Mouse (Mus musculus): Measurements from ENCODE around the gene Hif3a. TPM values are rescaled to one million over a fixed set of nuclear protein-coding genes. Genes with fewer than 3 reads are reported as not detected.

Gene Hif3a
- total RNA-seq, 2 experiments from 2014 or later: 0.17 to 0.58 TPM

DNA sequence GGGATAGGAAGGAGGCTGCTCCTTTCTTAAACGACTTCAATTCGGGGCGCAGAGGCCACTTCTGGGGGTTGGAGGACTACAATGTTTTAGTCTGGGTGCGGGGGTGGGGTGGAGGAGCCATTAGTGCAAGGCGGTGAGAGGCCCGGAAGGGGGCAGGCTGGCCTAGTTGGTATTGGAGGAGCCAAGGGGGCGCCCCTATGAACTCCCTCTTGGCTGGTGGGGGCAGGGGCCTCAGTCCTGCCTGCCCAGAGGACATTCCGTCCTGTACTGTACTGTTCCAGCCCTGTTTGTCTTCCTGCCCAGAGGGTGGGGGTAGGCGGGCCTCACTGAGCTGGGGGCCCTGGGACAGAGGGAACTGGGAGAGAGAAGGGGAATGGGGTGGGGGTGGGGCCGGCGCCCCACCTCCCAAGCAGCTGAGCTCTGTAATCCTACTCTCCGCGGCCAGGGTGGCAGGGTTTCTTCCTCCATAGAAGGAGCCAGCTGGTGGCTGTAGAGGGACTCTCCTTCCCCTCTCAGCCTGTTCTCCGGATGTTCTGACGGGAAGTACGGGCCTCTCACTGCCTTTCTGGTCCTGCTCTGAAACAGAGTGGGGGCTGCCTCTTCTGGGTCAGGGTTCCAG, 4.0 kb downstream of the Hif3a start:
- ATAC-seq (replicated peaks; ENCODE audit: low FRiP score, poor library complexity, severe bottlenecking): no peak

DNA sequence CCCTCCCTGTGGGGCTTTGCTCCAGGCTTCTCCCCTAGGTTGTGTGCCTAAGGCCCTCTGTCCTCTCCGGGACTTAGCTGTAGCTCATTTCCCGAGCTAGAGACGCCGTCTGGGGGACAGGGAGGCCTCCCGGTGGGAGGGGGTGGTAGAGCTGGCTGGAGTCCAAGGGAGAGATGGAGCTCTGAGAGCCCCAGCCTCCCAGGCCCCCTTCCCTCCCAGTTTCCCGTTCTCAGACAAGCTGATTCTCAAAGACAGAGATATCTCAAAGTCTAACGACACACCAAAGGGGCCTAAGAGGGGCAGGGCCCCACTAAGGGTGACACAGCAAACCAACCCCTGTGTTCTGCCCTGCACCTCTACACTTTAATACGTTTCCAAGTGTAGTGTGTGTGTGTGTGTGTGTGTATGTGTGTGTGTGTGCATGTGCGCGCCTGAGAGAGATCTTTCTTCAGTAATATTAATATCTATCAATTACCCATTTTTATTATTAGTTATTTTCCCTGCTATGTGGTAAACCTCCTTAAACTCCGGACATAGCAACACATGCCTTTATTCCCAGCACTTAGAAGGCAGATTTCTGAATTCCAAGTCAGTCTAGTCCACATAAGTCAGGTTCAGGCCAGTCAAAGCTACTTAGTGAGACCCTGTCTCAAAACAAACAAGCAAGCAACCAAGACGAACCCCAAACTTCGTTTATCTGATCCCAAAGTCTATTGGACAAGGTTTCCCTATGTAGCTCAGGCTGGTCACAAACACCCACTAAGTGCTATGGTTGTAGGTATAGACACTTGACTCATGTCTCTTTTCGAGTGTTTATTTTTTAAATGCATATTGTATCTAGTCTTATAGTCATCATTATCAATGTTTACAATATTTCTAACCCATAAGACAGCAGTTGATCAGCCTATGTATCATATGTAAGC, 5.4 kb downstream of the Hif3a start:
- ATAC-seq (replicated peaks; ENCODE audit: low FRiP score, poor library complexity, severe bottlenecking): no peak

DNA sequence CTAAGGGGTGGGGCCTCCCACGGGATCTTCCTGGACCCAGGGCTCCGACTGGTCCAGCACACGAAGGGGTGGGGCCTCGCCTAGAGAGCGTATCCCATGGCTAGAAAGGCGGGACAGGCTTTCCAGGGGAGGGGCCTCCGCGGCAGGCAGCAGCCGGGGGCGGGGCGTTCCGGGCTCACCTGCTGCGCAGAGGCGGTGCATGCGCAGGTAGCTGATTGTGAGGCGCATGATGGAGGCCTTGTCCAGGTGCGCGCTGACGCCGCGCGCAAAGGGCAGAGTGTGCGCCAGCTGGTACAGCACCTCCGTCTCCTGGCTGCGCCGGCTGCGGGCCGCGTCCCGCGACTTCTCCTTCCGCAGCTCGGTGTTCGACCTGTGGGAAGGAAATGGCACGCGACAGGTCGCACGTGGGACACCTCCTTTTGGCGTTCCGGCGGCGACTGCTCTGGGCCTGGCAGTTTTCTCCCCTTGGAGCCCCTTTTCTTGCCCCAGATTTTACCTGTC, 6.1 kb downstream of the Hif3a start:
- ATAC-seq (replicated peaks; ENCODE audit: low FRiP score, poor library complexity, severe bottlenecking): peak; percentile 96

DNA sequence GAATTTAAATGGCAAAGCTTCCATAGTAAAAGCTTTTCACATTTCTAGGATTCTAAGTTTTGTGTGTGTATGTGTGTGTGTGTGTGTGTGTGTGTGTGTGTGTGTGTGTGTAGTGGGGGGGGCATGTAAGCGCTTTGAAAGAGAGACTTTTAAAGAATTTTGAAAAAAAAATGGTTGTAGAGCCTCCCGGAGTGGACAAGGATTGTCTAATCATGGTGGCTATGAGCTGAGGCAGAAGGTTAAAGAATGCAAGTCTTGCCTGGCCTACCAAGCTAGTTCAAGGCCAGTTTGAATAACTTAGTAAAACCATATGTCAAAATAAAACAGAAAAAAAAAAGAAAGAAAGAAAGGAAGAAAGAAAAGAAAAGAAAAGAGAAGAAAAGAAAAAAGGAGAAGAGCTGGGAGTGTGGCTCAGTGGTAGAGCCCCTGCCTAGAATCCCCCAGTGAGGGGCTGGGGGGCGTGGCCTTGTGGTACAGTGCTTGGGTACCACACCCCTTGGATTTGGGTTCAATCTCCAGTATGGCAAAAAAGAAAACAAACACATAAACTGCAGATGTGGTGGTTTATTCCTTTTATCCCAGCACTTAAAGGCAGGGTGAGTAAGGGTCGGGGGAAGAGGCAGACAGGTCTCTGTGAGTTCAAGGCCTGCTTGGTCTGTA, 6.8 kb downstream of the Hif3a start:
- 0 out of 2 replicates have a peak, but pooled peaks have one; percentile 11 for ATAC-seq (replicated peaks; ENCODE audit: low FRiP score, poor library complexity, severe bottlenecking)

DNA sequence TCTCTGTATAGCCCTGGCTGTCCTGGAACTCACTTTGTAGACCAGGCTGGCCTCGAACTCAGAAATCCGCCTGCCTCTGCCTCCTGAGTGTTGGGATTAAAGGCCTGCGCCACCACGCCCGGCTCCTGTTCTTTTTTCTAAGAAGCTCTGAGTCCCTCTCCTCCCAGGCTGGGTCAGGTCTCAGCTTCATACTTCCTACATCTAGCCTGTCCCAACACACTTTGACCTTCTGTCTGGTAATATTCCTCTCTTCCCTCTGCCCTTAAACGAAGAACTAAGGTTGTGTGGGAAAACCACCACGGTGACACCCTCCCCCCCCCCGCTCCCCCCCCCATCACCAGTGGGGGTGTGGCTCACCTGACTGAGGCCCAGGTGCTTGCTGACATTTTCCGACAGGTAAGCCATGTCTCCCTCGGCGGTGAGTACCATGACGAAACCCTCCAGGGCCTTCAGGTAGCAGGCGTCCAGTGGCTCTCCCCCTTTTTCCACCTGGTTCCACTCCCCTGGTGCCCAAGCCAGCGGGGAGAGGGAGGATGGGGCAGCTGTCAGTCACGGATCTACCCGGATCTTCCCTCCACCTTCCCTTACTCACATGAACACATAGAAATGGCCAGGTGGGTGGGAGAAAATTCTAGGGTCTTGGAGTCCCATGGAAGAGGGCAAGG, 7.8 kb downstream of the Hif3a start:
- ATAC-seq (replicated peaks; ENCODE audit: low FRiP score, poor library complexity, severe bottlenecking): no peak

DNA sequence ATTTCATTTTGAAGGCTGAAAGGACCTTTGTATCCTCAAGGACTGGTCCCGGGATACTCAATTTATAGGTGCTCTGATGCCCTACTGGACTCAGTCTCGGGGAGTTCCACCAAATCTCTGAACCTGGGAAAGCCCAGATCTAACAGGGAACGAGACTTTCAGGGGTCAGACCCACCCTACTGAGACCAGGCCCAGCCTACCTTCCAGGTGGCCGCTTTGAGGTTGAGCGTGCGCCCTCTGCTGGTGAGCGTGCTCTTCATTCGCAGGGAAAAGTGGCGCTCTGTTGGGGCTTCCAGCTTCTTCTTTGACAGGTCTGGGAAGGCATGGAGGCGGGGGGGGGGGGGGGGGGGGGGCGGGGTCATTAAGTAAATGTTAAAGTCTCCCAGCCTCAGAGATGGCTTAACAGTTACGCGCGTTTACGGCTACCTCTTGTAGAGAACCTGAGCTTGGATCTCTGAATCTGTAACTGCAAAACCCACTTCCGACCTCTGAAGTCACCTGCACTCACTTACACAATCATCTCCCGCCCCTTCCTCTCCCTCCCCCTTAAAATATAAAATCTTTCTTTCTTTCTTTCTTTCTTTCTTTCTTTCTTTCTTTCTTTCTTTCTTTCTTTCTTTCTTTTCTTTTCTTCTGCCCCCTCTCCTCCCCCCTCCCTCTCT, 11.2 kb downstream of the Hif3a start:
- ATAC-seq (replicated peaks; ENCODE audit: low FRiP score, poor library complexity, severe bottlenecking): peak; percentile 49; the same call in 1 of the 2 replicates

DNA sequence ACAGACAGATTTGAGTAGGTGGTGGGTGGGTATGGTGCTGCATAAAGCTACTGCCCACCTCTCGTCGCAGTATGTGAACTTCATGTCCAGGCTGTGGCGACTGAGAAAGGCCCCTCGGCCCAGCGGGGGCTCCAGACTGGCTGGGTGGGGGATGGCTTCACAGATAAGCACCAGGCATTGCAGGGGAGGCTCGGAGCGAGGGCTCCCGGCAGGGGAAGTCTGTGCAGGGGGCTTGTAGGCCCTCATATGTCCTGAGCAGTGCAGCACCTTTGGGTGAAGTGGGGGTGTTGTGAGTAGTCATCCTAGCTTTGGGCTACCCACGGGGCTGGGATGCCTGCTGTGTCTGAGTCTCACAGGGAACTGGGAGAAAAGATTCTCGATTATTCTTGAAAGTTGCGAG, 11.7 kb downstream of the Hif3a start:
- 0 out of 2 replicates have a peak, but pooled peaks have one; percentile 15 for ATAC-seq (replicated peaks; ENCODE audit: low FRiP score, poor library complexity, severe bottlenecking)

DNA sequence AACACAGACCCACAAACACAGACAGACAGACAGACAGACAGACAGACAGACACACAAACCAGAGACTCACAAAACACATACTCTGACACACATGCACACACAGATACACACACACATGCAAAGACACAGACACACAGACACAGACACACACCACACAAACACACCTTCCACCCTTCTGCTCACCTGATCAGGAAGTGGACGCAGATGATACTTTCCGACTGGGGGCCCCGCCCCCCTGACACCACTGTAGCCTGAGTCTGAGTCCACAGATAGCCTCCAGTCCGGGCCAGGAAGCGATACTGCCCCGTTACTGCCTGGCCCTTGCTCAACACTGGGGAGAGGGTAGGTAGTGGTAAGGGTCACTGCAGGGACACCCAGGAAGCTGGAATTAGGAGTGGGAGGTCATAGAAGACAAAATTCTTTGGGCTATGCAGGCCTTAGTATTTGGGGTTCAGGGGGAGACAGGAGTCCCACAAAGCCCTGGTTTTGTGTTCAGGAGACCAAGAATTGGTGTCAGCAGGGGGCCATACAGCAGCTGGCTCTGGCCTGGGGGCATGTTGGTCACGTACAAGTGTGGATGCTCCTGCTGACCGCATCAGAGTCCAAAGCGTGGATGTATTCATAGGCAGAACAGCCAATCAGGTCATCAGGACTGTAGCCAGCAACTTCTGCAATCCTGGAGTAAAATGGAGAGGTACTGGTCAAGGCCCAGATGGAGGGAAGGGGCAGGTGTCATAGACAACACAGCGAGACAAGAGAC, 13.6 kb downstream of the Hif3a start:
- no peak for ATAC-seq (replicated peaks; ENCODE audit: low FRiP score, poor library complexity, severe bottlenecking)

DNA sequence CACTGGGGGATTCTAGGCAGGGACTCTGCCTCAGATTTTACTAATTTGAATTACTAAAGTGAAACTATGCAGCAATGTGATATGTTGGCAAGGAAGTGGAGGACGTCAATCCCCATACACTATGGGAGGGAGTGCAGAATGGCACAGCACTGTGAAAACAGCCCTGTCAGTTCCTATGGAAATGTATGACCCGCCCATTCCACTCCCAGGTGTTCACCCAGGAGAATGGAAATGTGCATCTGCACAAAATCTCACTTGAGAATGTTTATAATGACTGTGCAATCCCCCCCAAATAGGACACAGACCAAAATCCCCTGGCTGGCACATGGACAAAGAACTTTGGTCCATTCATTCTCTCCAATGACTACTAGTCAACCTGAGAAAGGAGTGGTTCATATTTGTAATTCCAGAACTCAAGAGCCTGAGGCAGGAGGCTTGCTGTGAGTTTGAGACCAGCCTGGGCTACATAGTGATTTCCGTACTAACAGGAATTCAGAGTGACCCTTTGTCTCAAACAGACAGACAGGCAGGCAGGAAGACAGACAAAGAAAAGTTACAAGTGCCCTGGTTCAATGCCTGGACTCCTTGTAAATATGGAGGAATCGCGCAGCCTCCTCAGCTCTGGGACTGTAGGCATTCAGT, 15.1 kb downstream of the Hif3a start:
- no peak for ATAC-seq (replicated peaks; ENCODE audit: low FRiP score, poor library complexity, severe bottlenecking)

DNA sequence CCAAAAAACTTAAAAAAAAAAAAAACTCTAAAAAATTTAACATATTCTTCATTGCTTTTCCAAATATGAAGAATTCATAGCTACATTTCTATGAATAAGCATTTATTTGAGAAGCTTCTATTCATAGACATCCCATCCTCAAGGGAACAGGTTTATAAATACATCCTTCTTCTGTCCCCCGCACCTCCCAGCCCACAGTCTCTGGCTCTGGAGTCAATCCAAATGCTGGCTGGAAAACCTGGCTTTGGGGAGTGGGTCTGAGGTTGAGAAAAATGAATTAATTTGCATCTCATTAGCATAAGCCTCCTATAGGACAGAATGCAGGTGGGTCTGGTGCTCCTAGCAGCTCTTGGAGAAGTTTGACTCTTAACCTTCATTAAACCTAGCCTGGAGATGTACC, 16.5 kb downstream of the Hif3a start:
- no peak for ATAC-seq (replicated peaks; ENCODE audit: low FRiP score, poor library complexity, severe bottlenecking)

DNA sequence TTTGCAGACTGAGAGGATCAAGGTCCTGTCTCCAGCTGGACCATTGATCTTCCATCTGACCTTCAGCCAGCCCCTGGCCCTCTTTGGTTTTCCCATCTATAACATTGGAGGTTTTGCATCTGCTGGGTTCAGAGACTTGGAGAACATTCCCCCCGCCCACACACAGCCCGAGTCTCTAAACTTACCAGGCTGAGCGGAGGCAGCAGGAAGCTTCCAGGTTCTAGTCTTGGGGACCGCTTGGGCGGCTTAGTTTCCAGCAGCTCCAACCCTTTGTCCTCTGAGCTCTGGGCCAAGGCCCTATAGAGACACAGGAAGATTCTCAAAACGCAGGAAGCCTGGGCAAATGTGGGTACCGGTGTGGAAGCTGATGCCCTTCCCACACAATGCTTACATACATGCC, 22.9 kb downstream of the Hif3a start:
- ATAC-seq (replicated peaks; ENCODE audit: low FRiP score, poor library complexity, severe bottlenecking): no peak

DNA sequence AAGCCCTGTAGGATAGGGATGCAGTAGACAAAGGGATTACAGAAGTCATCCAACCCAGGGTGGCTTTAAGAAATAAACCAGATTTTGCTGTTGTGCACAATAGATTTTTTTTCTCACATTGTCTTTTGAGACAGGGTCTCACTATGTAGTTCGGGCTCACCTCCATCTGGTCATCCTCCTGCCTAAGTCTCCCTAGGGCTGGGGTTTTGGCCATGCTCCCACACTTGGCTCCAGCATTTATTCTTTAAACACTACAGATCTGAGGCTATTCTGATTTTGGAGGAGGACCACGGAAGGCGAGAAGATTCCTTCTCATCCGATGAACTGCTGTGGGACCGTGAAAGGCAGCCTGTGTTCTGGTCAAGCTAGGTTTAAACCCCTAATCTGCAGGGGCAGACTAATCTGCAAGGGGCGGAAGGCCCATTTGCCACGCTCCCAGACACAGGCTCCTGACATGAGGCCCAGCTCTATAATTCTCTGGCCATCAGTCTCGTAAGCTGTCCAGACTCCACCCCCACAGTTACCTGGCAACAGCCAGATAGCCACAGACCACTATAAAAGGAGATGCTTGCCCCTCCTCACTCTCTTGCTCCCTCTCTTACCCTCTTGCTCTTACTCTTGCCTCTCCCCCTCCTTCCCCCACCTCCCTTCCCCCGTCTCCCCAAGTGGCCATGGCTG, 24.1 kb downstream of the Hif3a start:
- ATAC-seq (replicated peaks; ENCODE audit: low FRiP score, poor library complexity, severe bottlenecking): no peak

DNA sequence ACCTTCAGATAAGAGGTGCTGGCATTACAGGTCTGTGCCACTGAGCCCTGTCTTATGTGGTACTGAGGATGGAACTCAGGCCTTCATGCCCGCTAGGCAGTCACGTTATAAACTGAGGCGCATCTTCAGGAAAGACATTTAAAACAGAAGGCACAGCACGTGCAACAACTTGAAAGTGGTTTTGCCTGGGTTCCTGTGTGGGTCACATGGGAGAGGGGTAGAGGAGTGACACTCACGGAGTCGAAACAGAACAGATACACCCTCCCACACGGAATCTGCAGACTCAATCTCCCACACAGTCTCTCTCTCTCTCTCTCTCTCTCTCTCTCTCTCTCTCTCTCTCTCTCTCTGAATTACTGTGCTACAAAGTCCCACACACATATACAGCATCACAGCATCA, 32.0 kb downstream of the Hif3a start:
- no peak for ATAC-seq (replicated peaks; ENCODE audit: low FRiP score, poor library complexity, severe bottlenecking)

DNA sequence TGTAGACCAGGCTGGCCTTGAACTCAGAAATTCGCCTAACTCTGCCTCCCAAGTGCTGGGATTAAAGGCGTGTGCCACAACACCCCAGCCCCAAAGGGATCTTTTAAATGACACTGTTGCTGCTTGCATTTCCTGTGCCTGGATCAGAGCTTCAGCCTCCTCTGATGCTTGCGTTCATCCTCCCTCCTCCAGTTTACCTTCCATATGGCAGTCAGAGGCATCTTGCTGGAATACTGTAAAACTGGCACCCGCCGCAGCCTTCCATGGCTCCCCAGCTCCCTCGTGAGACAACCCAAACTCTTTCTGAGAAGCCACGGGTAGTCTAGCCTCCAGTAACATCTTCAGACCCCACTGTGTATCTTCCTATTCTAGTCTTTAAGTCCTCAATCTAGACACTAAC, 33.3 kb downstream of the Hif3a start:
- no peak for ATAC-seq (replicated peaks; ENCODE audit: low FRiP score, poor library complexity, severe bottlenecking)

DNA sequence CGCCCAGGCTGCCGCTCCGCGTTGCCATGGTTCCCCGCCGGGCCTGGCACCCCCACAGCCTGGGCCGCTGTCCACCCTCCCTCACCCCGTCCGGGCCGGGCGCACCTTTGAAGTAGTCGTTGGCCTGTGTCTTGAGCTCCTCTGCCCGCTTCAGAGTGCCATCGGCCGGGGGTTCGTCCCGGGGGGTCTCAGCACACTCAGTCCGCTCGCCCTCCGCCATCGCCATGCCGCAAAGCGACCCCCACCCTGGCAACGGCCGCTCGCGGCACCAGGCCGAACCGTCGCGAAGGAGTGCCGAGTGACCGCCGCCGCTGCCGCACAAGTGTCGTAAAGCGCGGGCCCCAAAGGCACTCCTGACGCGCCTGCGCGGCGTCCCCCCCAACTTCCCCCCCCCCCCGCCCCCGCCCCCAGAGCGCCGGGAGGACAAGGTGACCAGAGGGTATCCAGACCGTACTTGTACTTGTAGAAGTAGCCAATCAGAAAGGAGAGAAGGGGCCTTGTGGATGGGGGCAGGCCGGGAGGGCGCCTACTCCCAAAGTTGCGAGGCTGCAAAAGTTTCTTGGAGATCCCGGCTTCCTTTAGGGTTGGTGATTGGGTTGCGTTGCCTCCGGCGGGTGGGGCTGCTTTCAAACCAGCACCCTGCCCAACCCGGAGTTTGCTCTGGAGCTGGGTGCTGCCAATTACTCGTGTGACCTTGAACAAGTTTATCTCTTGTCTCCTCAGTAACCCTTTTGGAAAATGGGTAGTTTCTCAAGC, 34.5 kb downstream of the Hif3a start, which contains the start of gene Ppp5c:
Ppp5c (minus strand) TSS at position 337 of the 756 bp plus-strand sequence.
- ATAC-seq (replicated peaks; ENCODE audit: low FRiP score, poor library complexity, severe bottlenecking): peak; percentile 67

DNA sequence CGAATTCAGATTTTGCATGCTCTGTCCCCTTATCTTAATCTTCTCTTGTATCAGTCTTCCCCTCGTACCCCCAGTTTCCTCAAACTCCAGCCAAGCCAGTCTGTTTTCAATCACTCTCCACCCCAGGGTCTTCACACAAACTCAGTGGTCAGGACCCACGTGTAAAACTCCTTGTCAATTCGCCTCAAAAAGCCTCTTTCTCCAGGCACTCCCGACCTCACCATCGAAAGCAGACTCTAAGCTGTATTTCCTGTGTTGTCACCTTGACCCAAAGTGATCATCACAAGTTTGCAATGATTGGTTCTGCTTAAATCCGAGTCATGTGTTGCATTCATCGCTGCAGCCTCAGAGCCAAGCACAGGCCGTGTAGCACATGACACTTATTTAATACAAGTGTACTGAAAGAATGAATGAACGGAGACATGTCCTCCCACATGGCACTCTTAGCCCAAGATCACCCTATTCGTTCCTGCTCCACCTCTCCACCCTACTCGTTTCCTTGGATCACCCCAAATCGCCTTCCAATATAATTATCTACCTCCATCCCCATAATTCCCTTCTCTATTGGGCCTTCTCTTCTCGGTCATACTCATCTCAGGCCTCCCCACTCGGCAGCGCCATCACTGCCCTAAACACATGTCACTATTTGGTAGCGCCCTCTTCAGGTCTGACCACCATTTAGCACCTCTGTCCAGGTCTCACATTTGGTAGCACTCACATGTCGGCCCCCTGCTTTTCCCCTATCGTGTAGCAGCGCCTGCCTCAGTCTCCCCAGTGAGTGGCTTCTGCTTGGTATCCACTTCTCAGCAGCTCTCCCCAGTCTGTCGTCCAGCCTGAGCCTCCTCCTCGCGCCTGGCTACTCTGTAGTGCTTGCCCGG, 35.3 kb downstream of the Hif3a start:
- peak; percentile 70 for ATAC-seq (replicated peaks; ENCODE audit: low FRiP score, poor library complexity, severe bottlenecking)

Measured in erythroblast, adult 5-6 weeks (primary cell).